Mouse (Mus musculus) adrenal gland, adult (tissue): ENCODE measurements at regions not wholly inside any gene's neighbourhood (a gene's known extent, or its start where the extent isn't known, plus 50 kb on each side); places are given as distances from the start of the nearest gene placed in this dataset.

Experiments used
- DNase-seq, 2 experiments: peaks; one replicate each; pipeline ENCODE4 v3.0.0; 2022 to 2023; ENCODE audit warnings: low spot score in 1 of 2; ENCODE audit not compliant: inconsistent age in 2 of 2

DNA sequence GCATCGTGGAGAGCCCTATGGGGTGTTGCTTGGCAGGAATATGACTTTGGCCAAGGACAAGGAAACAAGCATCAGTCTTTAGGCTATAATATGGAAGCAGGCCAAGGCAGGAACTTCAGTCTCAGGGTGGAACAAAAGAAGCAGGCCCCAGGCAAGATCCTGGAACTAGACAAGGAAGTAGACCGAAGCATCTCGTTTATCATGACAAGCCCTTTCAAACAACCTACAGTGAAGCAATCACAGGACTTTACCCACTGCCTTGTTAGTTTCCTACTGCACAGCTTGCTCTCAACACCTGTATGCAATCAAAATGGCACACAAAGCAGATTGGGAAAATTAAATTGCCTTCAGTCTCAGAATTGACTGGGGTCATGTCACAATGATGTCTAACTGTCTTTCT lies 163.2 kb upstream of the Gulp1 start:
- DNase-seq: no peak

DNA sequence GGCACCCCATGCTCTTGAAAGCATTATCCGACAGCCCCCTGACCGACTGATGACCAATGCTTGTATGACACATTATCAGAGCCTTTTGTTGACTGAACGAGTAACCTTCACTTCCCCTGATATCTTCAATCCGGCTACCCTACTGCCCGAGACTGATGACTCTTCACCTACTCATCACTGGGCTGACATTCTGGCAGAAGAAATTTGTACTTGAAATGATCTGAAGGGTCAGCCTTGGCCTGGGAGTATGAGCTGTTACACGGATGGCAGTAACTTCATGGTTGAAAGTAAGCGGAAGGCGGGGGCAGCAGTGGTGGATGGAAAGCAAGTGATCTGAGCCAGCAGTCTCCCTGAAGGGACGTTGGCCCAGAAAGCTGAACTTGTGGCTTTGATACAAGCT lies 159.2 kb upstream of the Gulp1 start:
- DNase-seq: peak; percentile 23 to 80

DNA sequence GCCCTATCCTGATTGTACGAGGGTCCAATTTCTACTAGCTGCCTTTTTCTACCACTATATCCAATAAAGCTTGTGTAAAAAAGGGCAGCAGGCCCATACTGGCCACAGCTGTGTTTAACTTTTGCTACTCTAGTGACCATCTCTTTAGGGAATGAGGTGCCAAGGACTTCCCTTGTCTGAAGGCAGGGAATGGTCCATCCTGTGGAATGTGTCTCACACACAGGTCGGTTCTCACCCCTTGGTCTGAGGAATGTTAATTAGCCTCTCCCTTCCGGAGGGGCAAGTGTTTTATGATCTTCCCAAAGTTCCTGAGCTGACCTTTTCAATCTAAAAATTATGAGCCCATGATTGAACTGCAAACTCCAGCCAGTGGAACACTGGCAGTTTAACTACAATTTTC lies 155.8 kb upstream of the Gulp1 start:
- DNase-seq: no peak

DNA sequence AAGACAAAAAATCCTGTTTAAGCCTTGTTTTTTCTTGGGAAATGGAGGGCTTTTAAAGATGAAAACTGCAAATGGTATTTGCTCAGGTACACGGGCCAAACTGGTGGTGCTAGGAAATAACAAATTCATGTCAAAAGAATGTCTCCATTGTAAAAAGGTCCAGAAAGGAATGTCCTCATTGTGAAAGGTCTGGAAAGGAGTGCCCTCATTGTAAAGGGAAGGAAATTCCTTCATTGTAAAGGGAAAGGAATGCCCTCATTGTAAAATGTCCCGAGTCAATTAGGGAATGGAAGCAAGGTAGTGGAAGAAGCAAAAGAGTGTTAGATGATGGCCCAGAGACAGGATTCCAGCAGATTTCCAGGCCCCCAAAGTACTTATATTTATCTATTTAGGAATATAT lies 153.2 kb upstream of the Gulp1 start:
- no peak for DNase-seq

DNA sequence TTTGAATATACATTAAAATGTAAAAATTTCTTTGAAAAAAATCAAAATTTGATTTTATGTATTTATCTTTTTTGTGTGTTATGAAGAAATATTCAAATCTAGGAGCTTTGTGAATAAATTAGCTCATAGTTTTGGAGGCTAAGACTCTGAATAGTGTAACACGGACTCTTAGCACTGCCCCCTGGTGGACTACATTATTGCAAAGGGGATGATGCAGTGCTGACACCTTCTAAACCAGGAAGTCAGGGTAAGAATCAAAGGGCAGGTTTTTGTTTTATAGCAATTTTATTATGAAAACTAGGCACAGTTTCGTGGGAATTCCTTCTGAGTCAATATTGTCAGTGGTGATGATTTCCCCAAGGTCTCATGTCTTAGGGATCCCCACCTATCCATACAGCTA lies 113.5 kb upstream of the Gulp1 start:
- peak; percentile 5 to 44 for DNase-seq
